Mouse (Mus musculus): ENCODE data around the gene Dnaic1. TPM values are rescaled to one million over a fixed set of nuclear protein-coding genes. Genes with fewer than 3 reads are reported as not detected.
A peak's percentile ranks its signal among the peaks of the same experiment; 100 is the strongest.

Gene Dnaic1
- polyA plus RNA-seq (2012; ENCODE audit: insufficient read depth, insufficient read length, missing spikeins) = not detected in 2 replicates

GRCm38 (mm10) chr4:41569411-41569885, at the start of gene Dnaic1, which contains the start of gene Fam219a:
Dnaic1 (plus strand) TSS chr4:41569775.
Fam219a (minus strand) TSS chr4:41569538.
- H3K4me1 ChIP-seq (ENCODE audit: control insufficient read depth, insufficient read depth, low read length) = peaks cover 33% of the 10 kb centered on the region
- peak within 1 kb of the TSS; percentile 61 for H3K27ac ChIP-seq (ENCODE audit: insufficient read depth, low read depth, low read length)
- H3K4me3 ChIP-seq (ENCODE audit: insufficient read depth, low read length) = peak within 1 kb of the TSS; percentile 84
- TF ChIP-seq CTCF (IDR thresholded peaks at IDR 0.05; ENCODE audit: low read depth, low read length) = no peak
- no peak for TF ChIP-seq POLR2A (IDR thresholded peaks at IDR 0.05; ENCODE audit: borderline replicate concordance, low read depth, low read length)

- TF ChIP-seq CTCF (IDR thresholded peaks at IDR 0.05; ENCODE audit: low read depth, low read length) (no peak), POLR2A (IDR thresholded peaks at IDR 0.05; ENCODE audit: borderline replicate concordance, low read depth, low read length) (no peak)
- Histone ChIP-seq H3K4me3 (ENCODE audit: insufficient read depth, low read length) (no peak overlapping the region), H3K4me1 (ENCODE audit: control insufficient read depth, insufficient read depth, low read length) (no peaks in the 10 kb centered on the region), H3K27ac (ENCODE audit: insufficient read depth, low read depth, low read length) (no peak overlapping the region)
Measured at GRCm38 (mm10) chr4:41520641-41521040, 48.9 kb upstream of the Dnaic1 start.

GRCm38 (mm10) chr4:41522136-41522535, 47.4 kb upstream of the Dnaic1 start:
- H3K4me1 ChIP-seq (ENCODE audit: control insufficient read depth, insufficient read depth, low read length) = no peaks in the 10 kb centered on the region
- no peak overlapping the region for H3K27ac ChIP-seq (ENCODE audit: insufficient read depth, low read depth, low read length)
- H3K4me3 ChIP-seq (ENCODE audit: insufficient read depth, low read length) = no peak overlapping the region
- TF ChIP-seq CTCF (IDR thresholded peaks at IDR 0.05; ENCODE audit: low read depth, low read length) = no peak
- no peak for TF ChIP-seq POLR2A (IDR thresholded peaks at IDR 0.05; ENCODE audit: borderline replicate concordance, low read depth, low read length)

GRCm38 (mm10) chr4:41522788-41523187, 46.8 kb upstream of the Dnaic1 start:
- no peak overlapping the region for H3K27ac ChIP-seq (ENCODE audit: insufficient read depth, low read depth, low read length)
- no peaks in the 10 kb centered on the region for H3K4me1 ChIP-seq (ENCODE audit: control insufficient read depth, insufficient read depth, low read length)
- TF ChIP-seq POLR2A (IDR thresholded peaks at IDR 0.05; ENCODE audit: borderline replicate concordance, low read depth, low read length) (no peak), CTCF (IDR thresholded peaks at IDR 0.05; ENCODE audit: low read depth, low read length) (0 out of 2 replicates have a peak, but pooled peaks have one; percentile 29)
- H3K4me3 ChIP-seq (ENCODE audit: insufficient read depth, low read length) = no peak overlapping the region

- Histone ChIP-seq H3K4me3 (ENCODE audit: insufficient read depth, low read length) (no peak overlapping the region), H3K27ac (ENCODE audit: insufficient read depth, low read depth, low read length) (no peak overlapping the region), H3K4me1 (ENCODE audit: control insufficient read depth, insufficient read depth, low read length) (peaks cover 8% of the 10 kb centered on the region)
- TF ChIP-seq POLR2A (IDR thresholded peaks at IDR 0.05; ENCODE audit: borderline replicate concordance, low read depth, low read length) (no peak), CTCF (IDR thresholded peaks at IDR 0.05; ENCODE audit: low read depth, low read length) (no peak)
Measured at GRCm38 (mm10) chr4:41523839-41524238, 45.7 kb upstream of the Dnaic1 start.

DNA sequence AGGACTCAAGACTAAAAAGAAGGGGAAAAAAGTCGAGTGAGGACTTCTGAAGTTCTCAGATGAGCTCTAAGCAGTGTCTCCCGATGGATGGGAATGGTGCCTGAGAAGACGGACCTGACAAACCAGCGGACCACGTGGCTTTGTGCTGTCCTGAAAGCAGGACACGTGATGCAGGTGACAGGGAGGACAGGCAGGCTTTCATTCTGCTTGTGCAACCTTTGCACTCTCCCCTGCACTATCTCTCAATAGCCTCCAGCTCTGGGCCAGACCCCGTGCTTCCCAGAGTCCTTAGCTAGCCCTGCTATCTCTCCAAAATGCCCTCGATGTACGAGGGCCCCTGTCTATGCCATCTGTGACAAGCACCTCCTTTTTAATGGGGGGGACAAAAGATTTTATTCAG, 44.7 kb upstream of the Dnaic1 start:
- no peak for TF ChIP-seq CTCF (IDR thresholded peaks at IDR 0.05; ENCODE audit: low read depth, low read length)
- TF ChIP-seq POLR2A (IDR thresholded peaks at IDR 0.05; ENCODE audit: borderline replicate concordance, low read depth, low read length) = no peak
- H3K27ac ChIP-seq (ENCODE audit: insufficient read depth, low read depth, low read length) = no peak overlapping the region
- no peak overlapping the region for H3K4me3 ChIP-seq (ENCODE audit: insufficient read depth, low read length)
- peaks cover 16% of the 10 kb centered on the region for H3K4me1 ChIP-seq (ENCODE audit: control insufficient read depth, insufficient read depth, low read length)

DNA sequence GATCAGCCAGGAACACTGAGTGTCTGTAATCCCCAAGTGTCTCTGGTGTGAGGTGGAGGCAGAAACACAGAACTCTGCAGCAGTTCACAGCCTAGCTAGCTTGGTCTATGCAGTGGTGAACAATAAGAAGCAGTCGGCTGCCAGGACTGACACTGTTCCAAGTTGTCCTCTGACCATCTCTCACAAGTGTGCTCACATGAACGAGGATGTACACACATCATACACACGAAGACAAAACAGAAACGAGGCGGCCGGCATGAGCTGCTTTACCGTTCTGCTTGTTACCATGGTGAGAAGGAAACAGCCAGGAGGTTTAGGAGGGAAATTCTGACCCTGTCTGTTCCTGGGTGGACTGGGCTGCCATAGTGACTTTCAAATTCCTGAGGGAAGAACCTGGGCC, 43.0 kb upstream of the Dnaic1 start:
- Histone ChIP-seq H3K27ac (ENCODE audit: insufficient read depth, low read depth, low read length) (no peak overlapping the region), H3K4me1 (ENCODE audit: control insufficient read depth, insufficient read depth, low read length) (peaks cover 32% of the 10 kb centered on the region), H3K4me3 (ENCODE audit: insufficient read depth, low read length) (no peak overlapping the region)
- no peak for TF ChIP-seq POLR2A (IDR thresholded peaks at IDR 0.05; ENCODE audit: borderline replicate concordance, low read depth, low read length)
- TF ChIP-seq CTCF (IDR thresholded peaks at IDR 0.05; ENCODE audit: low read depth, low read length) = no peak

- Histone ChIP-seq H3K4me3 (ENCODE audit: insufficient read depth, low read length) (no peak overlapping the region), H3K27ac (ENCODE audit: insufficient read depth, low read depth, low read length) (no peak overlapping the region), H3K4me1 (ENCODE audit: control insufficient read depth, insufficient read depth, low read length) (peaks cover 33% of the 10 kb centered on the region)
- TF ChIP-seq CTCF (IDR thresholded peaks at IDR 0.05; ENCODE audit: low read depth, low read length) = no peak
- no peak for TF ChIP-seq POLR2A (IDR thresholded peaks at IDR 0.05; ENCODE audit: borderline replicate concordance, low read depth, low read length)
Measured at GRCm38 (mm10) chr4:41527076-41527475, 42.5 kb upstream of the Dnaic1 start.

- TF ChIP-seq POLR2A (IDR thresholded peaks at IDR 0.05; ENCODE audit: borderline replicate concordance, low read depth, low read length) (no peak), CTCF (IDR thresholded peaks at IDR 0.05; ENCODE audit: low read depth, low read length) (no peak; the same call in 1 of the 2 replicates)
- no peak overlapping the region for H3K4me3 ChIP-seq (ENCODE audit: insufficient read depth, low read length)
- H3K4me1 ChIP-seq (ENCODE audit: control insufficient read depth, insufficient read depth, low read length) = peaks cover 33% of the 10 kb centered on the region
- H3K27ac ChIP-seq (ENCODE audit: insufficient read depth, low read depth, low read length) = no peak overlapping the region
Measured at GRCm38 (mm10) chr4:41527996-41528395, 41.6 kb upstream of the Dnaic1 start.

DNA sequence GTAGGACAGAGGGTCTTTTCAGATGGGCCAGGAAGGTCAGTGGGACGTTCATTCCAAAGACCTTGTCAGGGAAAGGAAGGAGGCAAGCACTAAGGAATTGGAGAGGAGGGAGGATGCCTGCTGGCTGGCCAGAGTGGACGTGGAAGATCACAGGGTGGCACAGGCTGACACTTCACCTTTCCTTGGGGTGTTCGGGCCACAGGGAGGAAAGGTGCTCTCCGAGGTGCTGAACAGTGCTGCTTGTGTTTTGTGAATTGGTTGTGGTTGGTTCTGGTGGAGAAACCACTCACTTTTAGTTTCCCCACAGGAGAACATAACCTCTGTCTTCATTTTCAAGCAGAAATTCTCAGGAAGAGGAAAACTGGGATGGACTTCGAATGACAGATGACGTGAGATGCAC, 37.2 kb upstream of the Dnaic1 start:
- no peak for TF ChIP-seq POLR2A (IDR thresholded peaks at IDR 0.05; ENCODE audit: borderline replicate concordance, low read depth, low read length)
- Histone ChIP-seq H3K4me1 (ENCODE audit: control insufficient read depth, insufficient read depth, low read length) (peaks cover 33% of the 10 kb centered on the region), H3K4me3 (ENCODE audit: insufficient read depth, low read length) (no peak overlapping the region)

More for the DNA sequence above, 37.2 kb upstream of the Dnaic1 start:
- no peak overlapping the region for H3K27ac ChIP-seq (ENCODE audit: insufficient read depth, low read depth, low read length)

All from bone marrow macrophage, adult 2 months (primary cell).